Mouse (Mus musculus) liver, adult (tissue): Measurements from ENCODE around the gene Adprhl2.

Source experiments
- GATA4 ChIP-seq: IDR thresholded peaks from 2 replicates; pipeline ENCODE4 v1.6.1; 2014; ENCODE audit warnings: mild to moderate bottlenecking, low read length; ENCODE audit not compliant: insufficient replicate concordance

Adprhl2 gene

GRCm38 (mm10) chr4:126321111-126321853 lies at the start of gene Adprhl2:
Gene Adprhl2, minus strand, starts transcription at chr4:126321703.
- peak; percentile 33; the same call in 1 of the 2 replicates for TF ChIP-seq GATA4

GRCm38 (mm10) chr4:126360069-126360468 lies 38.6 kb upstream of the Adprhl2 start:
- TF ChIP-seq GATA4 = no peak

GRCm38 (mm10) chr4:126343451-126343850 lies 21.9 kb upstream of the Adprhl2 start:
- TF ChIP-seq GATA4 = no peak

- no peak for TF ChIP-seq GATA4
Measured at GRCm38 (mm10) chr4:126339461-126339860, 18.0 kb upstream of the Adprhl2 start.

GRCm38 (mm10) chr4:126332358-126332757 lies 10.9 kb upstream of the Adprhl2 start:
- no peak for TF ChIP-seq GATA4

GRCm38 (mm10) chr4:126331751-126332150 lies 10.2 kb upstream of the Adprhl2 start:
- no peak for TF ChIP-seq GATA4

- TF ChIP-seq GATA4 = no peak
Measured at GRCm38 (mm10) chr4:126330295-126330694, 8.8 kb upstream of the Adprhl2 start.

- TF ChIP-seq GATA4 = no peak
Measured at GRCm38 (mm10) chr4:126326036-126326435, 4.5 kb upstream of the Adprhl2 start.

- no peak for TF ChIP-seq GATA4
Measured at GRCm38 (mm10) chr4:126325281-126325861, 3.9 kb upstream of the Adprhl2 start, which contains the start of gene Tekt2. Gene Tekt2, minus strand, starts transcription at chr4:126325688.

- TF ChIP-seq GATA4 = no peak
Measured at GRCm38 (mm10) chr4:126324861-126325260, 3.4 kb upstream of the Adprhl2 start.

GRCm38 (mm10) chr4:126322646-126323045 lies 1.1 kb upstream of the Adprhl2 start:
- no peak for TF ChIP-seq GATA4

GRCm38 (mm10) chr4:126321854-126322511 lies 480 bp upstream of the Adprhl2 start:
- TF ChIP-seq GATA4 = no peak

GRCm38 (mm10) chr4:126319806-126320205 lies 1.7 kb downstream of the Adprhl2 start:
- TF ChIP-seq GATA4 = no peak

- no peak for TF ChIP-seq GATA4
Measured at GRCm38 (mm10) chr4:126316443-126317040, 5.0 kb downstream of the Adprhl2 start.

- no peak for TF ChIP-seq GATA4
Measured at GRCm38 (mm10) chr4:126315931-126316330, 5.6 kb downstream of the Adprhl2 start.

- TF ChIP-seq GATA4 = no peak
Measured at GRCm38 (mm10) chr4:126314393-126314792, 7.1 kb downstream of the Adprhl2 start.
